Mouse (Mus musculus): ENCODE measurements around the gene Ndufs5. TPM values are rescaled to one million over a fixed set of nuclear protein-coding genes. Genes with fewer than 3 reads are reported as not detected.

The Ndufs5 gene
- total RNA-seq, 1 experiment: 92.9 TPM

- Histone ChIP-seq H3K9me3 (ENCODE audit: control insufficient read depth, insufficient read depth, low read depth, low read length) (no peaks in the 10 kb centered on the region), H3K9ac (ENCODE audit: insufficient read depth, low read depth, low read length, poor library complexity, severe bottlenecking) (no peak within 1 kb of the TSS), H3K4me1 (ENCODE audit: control insufficient read depth in 2 of 2, insufficient read depth in 2 of 2, low read length in 2 of 2, poor library complexity in 1 of 2) (peaks cover 4 to 5% of the 10 kb centered on the region in 2 experiments; a peak in 3 of 4 replicates), H3K27ac (ENCODE audit: insufficient read depth, low read depth, low read length, poor library complexity, severe bottlenecking) (no peak within 1 kb of the TSS), H3K4me3 (ENCODE audit: insufficient read depth in 1 of 2, low read depth in 1 of 2, low read length in 2 of 2, poor library complexity in 1 of 2, severe bottlenecking in 1 of 2) (no peak within 1 kb of the TSS), H3K36me3 (ENCODE audit: control insufficient read depth, insufficient read depth, low read length, poor library complexity, severe bottlenecking) (no peaks in the 10 kb centered on the region)
- TF ChIP-seq HCFC1 (IDR thresholded peaks at IDR 0.05; ENCODE audit: borderline replicate concordance, insufficient read depth, low read length): no peak
- no peak for TF ChIP-seq ZNF384 (IDR thresholded peaks at IDR 0.05; ENCODE audit: low read depth, low read length)
- no peak for TF ChIP-seq ZC3H11A (IDR thresholded peaks at IDR 0.05; ENCODE audit: borderline replicate concordance, low read depth, low read length)
- no peak for TF ChIP-seq MAFK (IDR thresholded peaks at IDR 0.05; ENCODE audit: insufficient read depth, low read depth, low read length)
- TF ChIP-seq CHD2 (IDR thresholded peaks at IDR 0.05; ENCODE audit: low read depth, low read length): no peak
- DNase-seq (ENCODE audit: low read depth, low spot score): no peak
- in situ Hi-C loops (cut with MboI; ENCODE audit: low sequenced_read_pairs in 2 of 2, unreplicated experiment in 2 of 2): no loop called here
Measured at GRCm38 (mm10) chr4:123684260-123684659, 33.7 kb downstream of the Ndufs5 start, which contains the start of gene Macf1. TSS of gene Macf1 (minus strand) at chr4:123684360.

GRCm38 (mm10) chr4:123682291-123682690 lies 35.7 kb downstream of the Ndufs5 start:
- H3K36me3 ChIP-seq (ENCODE audit: control insufficient read depth, insufficient read depth, low read length, poor library complexity, severe bottlenecking): no peaks in the 10 kb centered on the region
- no peak overlapping the region for H3K4me3 ChIP-seq (ENCODE audit: insufficient read depth in 1 of 2, low read depth in 1 of 2, low read length in 2 of 2, poor library complexity in 1 of 2, severe bottlenecking in 1 of 2)
- no peak for DNase-seq (ENCODE audit: low read depth, low spot score)
- in situ Hi-C loops (cut with MboI; ENCODE audit: low sequenced_read_pairs in 2 of 2, unreplicated experiment in 2 of 2): no loop called here
- H3K27ac ChIP-seq (ENCODE audit: insufficient read depth, low read depth, low read length, poor library complexity, severe bottlenecking): no peak overlapping the region
- no peak for TF ChIP-seq HCFC1 (IDR thresholded peaks at IDR 0.05; ENCODE audit: borderline replicate concordance, insufficient read depth, low read length)
- no peak for TF ChIP-seq ZC3H11A (IDR thresholded peaks at IDR 0.05; ENCODE audit: borderline replicate concordance, low read depth, low read length)
- no peak for TF ChIP-seq ZNF384 (IDR thresholded peaks at IDR 0.05; ENCODE audit: low read depth, low read length)
- no peak for TF ChIP-seq CHD2 (IDR thresholded peaks at IDR 0.05; ENCODE audit: low read depth, low read length)
- TF ChIP-seq MAFK (IDR thresholded peaks at IDR 0.05; ENCODE audit: insufficient read depth, low read depth, low read length): no peak
- no peaks in the 10 kb centered on the region for H3K9me3 ChIP-seq (ENCODE audit: control insufficient read depth, insufficient read depth, low read depth, low read length)
- H3K9ac ChIP-seq (ENCODE audit: insufficient read depth, low read depth, low read length, poor library complexity, severe bottlenecking): no peak overlapping the region
- peaks cover 4 to 5% of the 10 kb centered on the region in 2 experiments; a peak in 3 of 4 replicates for H3K4me1 ChIP-seq (ENCODE audit: control insufficient read depth in 2 of 2, insufficient read depth in 2 of 2, low read length in 2 of 2, poor library complexity in 1 of 2)

- Histone ChIP-seq H3K27ac (ENCODE audit: insufficient read depth, low read depth, low read length, poor library complexity, severe bottlenecking) (no peak overlapping the region), H3K9ac (ENCODE audit: insufficient read depth, low read depth, low read length, poor library complexity, severe bottlenecking) (no peak overlapping the region), H3K4me3 (ENCODE audit: insufficient read depth in 1 of 2, low read depth in 1 of 2, low read length in 2 of 2, poor library complexity in 1 of 2, severe bottlenecking in 1 of 2) (no peak overlapping the region), H3K4me1 (ENCODE audit: control insufficient read depth in 2 of 2, insufficient read depth in 2 of 2, low read length in 2 of 2, poor library complexity in 1 of 2) (peaks cover 4 to 5% of the 10 kb centered on the region in 2 experiments; a peak in 3 of 4 replicates), H3K9me3 (ENCODE audit: control insufficient read depth, insufficient read depth, low read depth, low read length) (no peaks in the 10 kb centered on the region), H3K36me3 (ENCODE audit: control insufficient read depth, insufficient read depth, low read length, poor library complexity, severe bottlenecking) (no peaks in the 10 kb centered on the region)
- in situ Hi-C loops (cut with MboI; ENCODE audit: low sequenced_read_pairs in 2 of 2, unreplicated experiment in 2 of 2): no loop called here
- no peak for DNase-seq (ENCODE audit: low read depth, low spot score)
- no peak for TF ChIP-seq ZNF384 (IDR thresholded peaks at IDR 0.05; ENCODE audit: low read depth, low read length)
- no peak for TF ChIP-seq ZC3H11A (IDR thresholded peaks at IDR 0.05; ENCODE audit: borderline replicate concordance, low read depth, low read length)
- no peak for TF ChIP-seq CHD2 (IDR thresholded peaks at IDR 0.05; ENCODE audit: low read depth, low read length)
- TF ChIP-seq MAFK (IDR thresholded peaks at IDR 0.05; ENCODE audit: insufficient read depth, low read depth, low read length): no peak
- TF ChIP-seq HCFC1 (IDR thresholded peaks at IDR 0.05; ENCODE audit: borderline replicate concordance, insufficient read depth, low read length): no peak
Measured at GRCm38 (mm10) chr4:123680962-123681361, 37.0 kb downstream of the Ndufs5 start.

- TF ChIP-seq HCFC1 (IDR thresholded peaks at IDR 0.05; ENCODE audit: borderline replicate concordance, insufficient read depth, low read length) (no peak), ZNF384 (IDR thresholded peaks at IDR 0.05; ENCODE audit: low read depth, low read length) (no peak), ZC3H11A (IDR thresholded peaks at IDR 0.05; ENCODE audit: borderline replicate concordance, low read depth, low read length) (no peak), CHD2 (IDR thresholded peaks at IDR 0.05; ENCODE audit: low read depth, low read length) (no peak), MAFK (IDR thresholded peaks at IDR 0.05; ENCODE audit: insufficient read depth, low read depth, low read length) (no peak)
- Histone ChIP-seq H3K4me3 (ENCODE audit: insufficient read depth in 1 of 2, low read depth in 1 of 2, low read length in 2 of 2, poor library complexity in 1 of 2, severe bottlenecking in 1 of 2) (no peak overlapping the region), H3K9ac (ENCODE audit: insufficient read depth, low read depth, low read length, poor library complexity, severe bottlenecking) (no peak overlapping the region), H3K27ac (ENCODE audit: insufficient read depth, low read depth, low read length, poor library complexity, severe bottlenecking) (no peak overlapping the region), H3K9me3 (ENCODE audit: control insufficient read depth, insufficient read depth, low read depth, low read length) (no peaks in the 10 kb centered on the region), H3K36me3 (ENCODE audit: control insufficient read depth, insufficient read depth, low read length, poor library complexity, severe bottlenecking) (no peaks in the 10 kb centered on the region), H3K4me1 (ENCODE audit: control insufficient read depth in 2 of 2, insufficient read depth in 2 of 2, low read length in 2 of 2, poor library complexity in 1 of 2) (peaks cover 5 to 6% of the 10 kb centered on the region in 2 experiments; a peak in 3 of 4 replicates)
- in situ Hi-C loops (cut with MboI; ENCODE audit: low sequenced_read_pairs in 2 of 2, unreplicated experiment in 2 of 2): no loop called here
- no peak for DNase-seq (ENCODE audit: low read depth, low spot score)
Measured at GRCm38 (mm10) chr4:123677060-123677804, 40.8 kb downstream of the Ndufs5 start.
